Mouse (Mus musculus) ES-Bruce4 (cell line): Measurements from ENCODE around the gene Tmed9.

Experiments used
- CTCF ChIP-seq: IDR thresholded peaks from one replicate; pipeline ENCODE4 v1.8.1; 2011; ENCODE audit warnings: low read depth, low read length
- EP300 ChIP-seq: IDR thresholded peaks from 2 replicates; pipeline ENCODE4 v1.6.1; 2011; ENCODE audit warnings: low read depth, low read length; ENCODE audit not compliant: insufficient read depth

- TF ChIP-seq EP300 (no peak), CTCF (no peak)
These were observed 71.0 kb downstream of the Tmed9 start for GRCm38 (mm10) chr13:55644525-55644924.
